Mouse (Mus musculus) lung, postnatal 0 days (tissue): ENCODE measurements around the gene Ppia. TPM values are rescaled to one million over a fixed set of nuclear protein-coding genes. Genes with fewer than 3 reads are reported as not detected.

Source experiments
- ATAC-seq: fragments of 200-750 bp; cut with Nextera tagmentation; 2 replicates; pipeline ENCODE4 v1.8.0; 2017; ENCODE audit warnings: moderate library complexity
- DNase-seq: peaks from one replicate; pipeline ENCODE4 v3.0.0-alpha.2; 2016; ENCODE audit warnings: low spot score
- H3K27ac ChIP-seq: fragments of 300-500 bp; sonication (generic); 2 replicates; pipeline ENCODE4 v1.5.1; 2014; ENCODE audit warnings: antibody characterized with exemption, mild to moderate bottlenecking, low read length, mixed read lengths
- H3K27me3 ChIP-seq: fragments of 300-500 bp; sonication (generic); replicated peaks from 2 replicates; pipeline ENCODE4 v1.6.1; 2014; ENCODE audit warnings: low read length, mixed read lengths; ENCODE audit not compliant: insufficient read depth
- H3K36me3 ChIP-seq: fragments of 300-500 bp; sonication (generic); 2 replicates; pipeline ENCODE4 v1.6.1; 2014; ENCODE audit warnings: low read length, mixed read lengths; ENCODE audit not compliant: insufficient read depth
- H3K4me1 ChIP-seq: fragments of 300-500 bp; sonication (generic); 2 replicates; pipeline ENCODE4 v1.6.1; 2014; ENCODE audit warnings: antibody characterized with exemption, low read depth, low read length, mixed read lengths; ENCODE audit not compliant: insufficient read depth
- H3K4me2 ChIP-seq: fragments of 300-500 bp; sonication (generic); replicated peaks from 2 replicates; pipeline ENCODE4 v1.6.1; 2014; ENCODE audit warnings: low read depth, mild to moderate bottlenecking, low read length, moderate library complexity, mixed read lengths
- H3K4me3 ChIP-seq: fragments of 300-500 bp; sonication (generic); 2 replicates; pipeline ENCODE4 v1.5.1; 2014; ENCODE audit warnings: low read depth, low read length
- H3K9ac ChIP-seq: fragments of 300-500 bp; sonication (generic); replicated peaks from 2 replicates; pipeline ENCODE4 v1.6.1; 2014; ENCODE audit warnings: low read depth, mild to moderate bottlenecking
- H3K9me3 ChIP-seq: fragments of 300-500 bp; sonication (generic); 2 replicates; pipeline ENCODE4 v1.6.1; 2016; ENCODE audit warnings: low read length, mixed read lengths
- CTCF ChIP-seq: IDR thresholded peaks from 2 replicates; pipeline ENCODE4 v1.5.1; 2016; ENCODE audit warnings: antibody characterized with exemption, mild to moderate bottlenecking
- EP300 ChIP-seq: IDR thresholded peaks from 2 replicates; pipeline ENCODE4 v1.6.1; 2016; ENCODE audit warnings: antibody characterized with exemption, mild to moderate bottlenecking, control low read depth
- WGBS: fragments of 180-500 bp; shearing (Covaris S2); extraction: QIAGEN DNeasy Blood & Tissue Kit; methylation state at CpG from one replicate; pipeline ENCODE4 v1.1.7; 2014; 5-methylcytosine and 5-hydroxymethylcytosine counted together
- polyA plus RNA-seq: library from polyadenylated mRNA; unstranded; fragments of >200 nt; fragmentation: Nextera tagmentation; extraction: Ambion mirVana; gene quantifications from 2 replicates; pipeline ENCODE4 v1.2.1, GENCODE M21; 2015

Ppia gene
- polyA plus RNA-seq, 1 experiment from 2014 or later, result 3,180 TPM

- no peak overlapping the region for H3K4me3 ChIP-seq
- no peaks in the 10 kb centered on the region for H3K27me3 ChIP-seq
- ATAC-seq, result no peak
- DNase-seq, result no peak
- H3K4me1 ChIP-seq, result peaks cover 30% of the 10 kb centered on the region
- peak overlapping the region; percentile 81 for H3K27ac ChIP-seq
- H3K36me3 ChIP-seq, result peaks cover 26% of the 10 kb centered on the region
- TF ChIP-seq EP300 (no peak), CTCF (no peak)
- no peaks in the 10 kb centered on the region for H3K9me3 ChIP-seq
- no peak overlapping the region for H3K9ac ChIP-seq
- 96% methylated on average over 5 of the region's 5 CpGs for WGBS
- no peak overlapping the region for H3K4me2 ChIP-seq
Observed at GRCm38 (mm10) chr11:6403830-6404405, 11.3 kb upstream of the Ppia start.

GRCm38 (mm10) chr11:6404699-6405566, 10.3 kb upstream of the Ppia start:
- Histone ChIP-seq H3K9ac (no peak overlapping the region), H3K4me2 (no peak overlapping the region), H3K9me3 (no peaks in the 10 kb centered on the region), H3K4me3 (no peak overlapping the region), H3K27me3 (no peaks in the 10 kb centered on the region), H3K27ac (peak overlapping the region; percentile 81), H3K4me1 (peaks cover 30% of the 10 kb centered on the region), H3K36me3 (peaks cover 26% of the 10 kb centered on the region)
- no peak for TF ChIP-seq EP300
- TF ChIP-seq CTCF, result no peak
- DNase-seq (peak; percentile 85), ATAC-seq (peak; percentile 81)
- 48% methylated on average over 9 of the region's 9 CpGs for WGBS

- Histone ChIP-seq H3K9me3 (no peaks in the 10 kb centered on the region), H3K4me2 (no peak overlapping the region), H3K9ac (no peak overlapping the region), H3K36me3 (peaks cover 20% of the 10 kb centered on the region), H3K4me1 (peaks cover 30% of the 10 kb centered on the region), H3K27me3 (no peaks in the 10 kb centered on the region), H3K4me3 (no peak overlapping the region), H3K27ac (peak overlapping the region; percentile 81)
- WGBS, result 54% methylated on average over 4 of the region's 4 CpGs
- TF ChIP-seq EP300, result no peak
- no peak for TF ChIP-seq CTCF
- ATAC-seq (no peak), DNase-seq (no peak)
Observed at GRCm38 (mm10) chr11:6405591-6406081, 9.6 kb upstream of the Ppia start.

- WGBS, result 29% methylated on average over 14 of the region's 14 CpGs
- H3K9ac ChIP-seq, result no peak overlapping the region
- H3K36me3 ChIP-seq, result peaks cover 13% of the 10 kb centered on the region
- H3K4me1 ChIP-seq, result peaks cover 30% of the 10 kb centered on the region
- H3K4me3 ChIP-seq, result no peak overlapping the region
- H3K9me3 ChIP-seq, result no peaks in the 10 kb centered on the region
- H3K4me2 ChIP-seq, result no peak overlapping the region; the same call in 1 of the 2 replicates
- ATAC-seq (peak; percentile 78), DNase-seq (peak; percentile 81)
- peak overlapping the region; percentile 81 for H3K27ac ChIP-seq
- H3K27me3 ChIP-seq, result no peaks in the 10 kb centered on the region
- TF ChIP-seq EP300 (peak; percentile 53; the same call in 1 of the 2 replicates), CTCF (no peak)
Observed at GRCm38 (mm10) chr11:6406251-6407161, 8.7 kb upstream of the Ppia start.

GRCm38 (mm10) chr11:6407162-6407621, 8.1 kb upstream of the Ppia start:
- 91% methylated on average over 3 of the region's 3 CpGs for WGBS
- Histone ChIP-seq H3K36me3 (peaks cover 10% of the 10 kb centered on the region), H3K9me3 (no peaks in the 10 kb centered on the region), H3K27ac (peak overlapping the region; percentile 81; the same call in 1 of the 2 replicates), H3K27me3 (no peaks in the 10 kb centered on the region), H3K4me3 (no peak overlapping the region), H3K4me1 (peaks cover 30% of the 10 kb centered on the region), H3K4me2 (no peak overlapping the region), H3K9ac (no peak overlapping the region)
- DNase-seq (no peak), ATAC-seq (no peak)
- TF ChIP-seq CTCF (no peak), EP300 (no peak)
